Mouse (Mus musculus): ENCODE results near the gene Ermap. TPM values are rescaled to one million over a fixed set of nuclear protein-coding genes. Genes with fewer than 3 reads are reported as not detected.
A peak's percentile ranks its signal among the peaks of the same experiment; 100 is the strongest.

Gene Ermap
- total RNA-seq, 4 experiments from 2014 or later: 0.06 to 0.87 (median 0.39) TPM

GRCm38 (mm10) chr4:119183525-119183924 is 6.3 kb downstream of the Ermap start:
- DNase-seq: no peak

GRCm38 (mm10) chr4:119181456-119181855 is 8.4 kb downstream of the Ermap start:
- no peak for DNase-seq

GRCm38 (mm10) chr4:119180133-119180707 is 9.6 kb downstream of the Ermap start:
- DNase-seq: no peak

GRCm38 (mm10) chr4:119178331-119178730 is 11.5 kb downstream of the Ermap start:
- peak; percentile 24 for DNase-seq

GRCm38 (mm10) chr4:119177702-119178101 is 12.1 kb downstream of the Ermap start:
- no peak for DNase-seq

- peak; percentile 96 for DNase-seq
Observed at GRCm38 (mm10) chr4:119173851-119174453, 15.9 kb downstream of the Ermap start, which contains the start of gene Zfp691. TSS of gene Zfp691 (minus strand) at chr4:119174195.

- no peak for DNase-seq
Observed at GRCm38 (mm10) chr4:119172919-119173650, 16.7 kb downstream of the Ermap start.

- DNase-seq: peak; percentile 74
Observed at GRCm38 (mm10) chr4:119167663-119168062, 22.1 kb downstream of the Ermap start.

- DNase-seq: no peak
Observed at GRCm38 (mm10) chr4:119167068-119167467, 22.7 kb downstream of the Ermap start.

- no peak for DNase-seq
Observed at GRCm38 (mm10) chr4:119165916-119166315, 23.9 kb downstream of the Ermap start.

GRCm38 (mm10) chr4:119162990-119163389 is 26.8 kb downstream of the Ermap start:
- no peak for DNase-seq

- DNase-seq: no peak
Observed at GRCm38 (mm10) chr4:119161358-119161757, 28.5 kb downstream of the Ermap start.

- DNase-seq: no peak
Observed at GRCm38 (mm10) chr4:119157891-119158290, 31.9 kb downstream of the Ermap start.

- DNase-seq: no peak
Observed at GRCm38 (mm10) chr4:119157186-119157585, 32.6 kb downstream of the Ermap start.

GRCm38 (mm10) chr4:119148741-119149140 is 41.1 kb downstream of the Ermap start:
- DNase-seq: no peak

- DNase-seq: no peak
Observed at GRCm38 (mm10) chr4:119147347-119147746, 42.5 kb downstream of the Ermap start.

- DNase-seq: peak; percentile 47
Observed at GRCm38 (mm10) chr4:119146816-119147215, 43.0 kb downstream of the Ermap start.

- DNase-seq: no peak
Observed at GRCm38 (mm10) chr4:119142230-119142871, 47.5 kb downstream of the Ermap start.

- DNase-seq: no peak
Observed at GRCm38 (mm10) chr4:119141191-119141590, 48.6 kb downstream of the Ermap start.

- no peak for DNase-seq
Observed at GRCm38 (mm10) chr4:119140126-119140525, 49.7 kb downstream of the Ermap start.

GRCm38 (mm10) chr4:119138776-119139175 is 51.0 kb downstream of the Ermap start:
- DNase-seq: no peak

- DNase-seq: peak; percentile 59
Observed at GRCm38 (mm10) chr4:119138171-119138570, 51.6 kb downstream of the Ermap start.

GRCm38 (mm10) chr4:119137313-119137712 is 52.5 kb downstream of the Ermap start:
- DNase-seq: no peak

Measured in adrenal gland, adult 8-10 months (tissue).